10 mouse cellular contexts compared by ENCODE assay signal in the genomic region with DNA sequence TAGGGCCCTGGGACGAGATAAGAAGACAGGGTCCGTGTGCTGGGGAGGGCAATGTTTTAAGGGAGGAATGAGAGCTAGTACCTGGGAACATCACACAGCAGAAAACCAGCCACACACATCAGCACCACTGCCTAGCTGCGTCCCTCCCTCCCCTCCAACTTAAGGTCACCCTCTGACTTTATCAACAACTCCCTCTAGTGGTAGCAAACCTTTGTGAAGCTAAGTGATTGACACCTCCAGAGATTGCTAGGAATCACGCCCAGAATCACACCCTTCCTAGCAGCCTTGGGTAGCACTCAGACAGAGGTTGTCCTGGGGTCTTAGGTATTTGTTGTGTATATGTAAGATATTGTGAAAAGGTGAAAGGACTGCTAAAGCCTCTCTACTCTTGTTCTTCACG. TPM values are rescaled to one million over a fixed set of nuclear protein-coding genes. Genes with fewer than 3 reads are reported as not detected.
DNase-seq lines count a peak whose midpoint lies in the region; ATAC-seq lines count a peak whose summit lies in the region.
"Had no signal": no experiment of that assay in that cellular context is flagged by ENCODE, and none has a peak within 500 bp of the region (broad histone marks: within the 10 kb centered on the region; RNA-seq: fewer than 3 reads in every experiment).

No protein-coding gene starts in this region.

- no peak overlapping the region for H3K9ac ChIP-seq in liver, embryonic 11.5 days (ENCODE audit: low read depth, low read length)
- H3K9ac ChIP-seq: embryonic facial prominence, embryonic 13.5 days; lung, embryonic 15.5 days had no signal

- H3K4me3 ChIP-seq in heart, embryonic 10.5 days = no peak overlapping the region
- H3K4me3 ChIP-seq in liver, embryonic 11.5 days (ENCODE audit: low read depth, low read length) = no peak overlapping the region
- H3K4me3 ChIP-seq: embryonic facial prominence, embryonic 13.5 days; lung, embryonic 15.5 days had no signal

- H3K27ac ChIP-seq in heart, embryonic 10.5 days = no peak overlapping the region
- no peak overlapping the region for H3K27ac ChIP-seq in liver, embryonic 11.5 days (ENCODE audit: low read depth, low read length)
- H3K27ac ChIP-seq: embryonic facial prominence, embryonic 13.5 days; lung, embryonic 15.5 days had no signal

- 51% methylated on average over 5 of the region's 5 CpGs for WGBS in heart, embryonic 10.5 days
- WGBS in liver, embryonic 11.5 days = 51% methylated on average over 5 of the region's 5 CpGs

- peaks cover 11% of the 10 kb centered on the region; the same call in 1 of the 2 replicates for H3K4me1 ChIP-seq in heart, embryonic 10.5 days
- no peaks in the 10 kb centered on the region for H3K4me1 ChIP-seq in liver, embryonic 11.5 days (replicated peaks; ENCODE audit: control insufficient read depth, insufficient read depth, low read length)
- H3K4me1 ChIP-seq: embryonic facial prominence, embryonic 13.5 days; lung, embryonic 15.5 days had no signal

- intact Hi-C loops in left cerebral cortex, postnatal 4 days (cut with DNase I) = no loop called here

- no peaks in the 10 kb centered on the region for H3K9me3 ChIP-seq in heart, embryonic 10.5 days
- no peaks in the 10 kb centered on the region for H3K9me3 ChIP-seq in liver, embryonic 11.5 days (ENCODE audit: control insufficient read depth, low read length)
- H3K9me3 ChIP-seq: embryonic facial prominence, embryonic 13.5 days; lung, embryonic 15.5 days had no signal

- no peaks in the 10 kb centered on the region for H3K27me3 ChIP-seq in heart, embryonic 10.5 days (ENCODE audit: insufficient read depth, poor library complexity, severe bottlenecking)
- no peaks in the 10 kb centered on the region for H3K27me3 ChIP-seq in liver, embryonic 11.5 days (replicated peaks; ENCODE audit: control insufficient read depth, insufficient read depth, low read length)
- H3K27me3 ChIP-seq: embryonic facial prominence, embryonic 13.5 days; lung, embryonic 15.5 days had no signal

- ATAC-seq in liver, embryonic 11.5 days (replicated peaks; ENCODE audit: low FRiP score) = 0 out of 2 replicates have a peak, but pooled peaks have one; percentile 22

- peak; percentile 66 for DNase-seq in heart, embryonic 10.5 days (ENCODE audit: low spot score)
- DNase-seq in heart, adult 8-10 months (ENCODE audit: low spot score) = no peak
- DNase-seq in A20 (ENCODE audit: low read depth, low spot score) (peak; percentile 60), WW6 (ENCODE audit: low read depth, low spot score) (peak; percentile 92)
- DNase-seq in liver, embryonic 11.5 days (ENCODE audit: low spot score) = no peak
- no peak for DNase-seq in left cerebral cortex, postnatal 4 days
- DNase-seq in ovary, adult 18-20 months (ENCODE audit: low spot score) = no peak
- no peak for DNase-seq in spleen, postnatal 14 days (ENCODE audit: low spot score in 2 of 2)

- peaks cover 10% of the 10 kb centered on the region; the same call in 1 of the 2 replicates for H3K36me3 ChIP-seq in heart, embryonic 10.5 days
- H3K36me3 ChIP-seq in liver, embryonic 11.5 days (ENCODE audit: control insufficient read depth, insufficient read depth, low read length) = peaks cover 7% of the 10 kb centered on the region; the same call in 1 of the 2 replicates

- H3K4me2 ChIP-seq in liver, embryonic 11.5 days = no peak overlapping the region
- H3K4me2 ChIP-seq: embryonic facial prominence, embryonic 13.5 days; lung, embryonic 15.5 days had no signal

RNA-seq across cellular contexts. Expression of gene St8sia1, which starts 56.4 kb away (rescaled TPM):
- polyA plus RNA-seq in heart, embryonic 10.5 days (2016; fragmentation: Nextera tagmentation; extraction: Ambion mirVana) = 3.1 and 3.4 TPM in 2 replicates
- total RNA-seq in heart, adult 8-10 months (2022) = under 1 TPM; 0.09 to 0.25 (median 0.17) TPM
- 1.2 and 2.1 TPM in 2 replicates for polyA plus RNA-seq in liver, embryonic 11.5 days (2014; fragmentation: Nextera tagmentation; extraction: Ambion mirVana)
- 10 to 100 TPM; 31.4 to 33.5 TPM for total RNA-seq in left cerebral cortex, postnatal 4 days (2021)

Comparison
In these comparisons a context has a peak if more than half of its experiments do, and no peak if none do; other contexts are left out.
1. DNase-seq: peak in heart, embryonic 10.5 days (single experiment), A20 (single experiment) and WW6 (single experiment); none in heart, adult 8-10 months (single experiment), liver, embryonic 11.5 days (single experiment), left cerebral cortex, postnatal 4 days (single experiment), ovary, adult 18-20 months (single experiment) and spleen, postnatal 14 days (0 of 2).
2. RNA of gene St8sia1, which starts 56.4 kb away (total RNA-seq): 31.4 to 33.5 TPM in left cerebral cortex, postnatal 4 days; 0.09 to 0.25 TPM in heart, adult 8-10 months; every median in the first group is over 10 times any median in the second.